Mouse (Mus musculus) megakaryocyte, embryonic 14.5 days (primary cell): Measurements from ENCODE around the gene Vmn1r198. TPM values are rescaled to one million over a fixed set of nuclear protein-coding genes. Genes with fewer than 3 reads are reported as not detected.

Source experiments
- H3K27me3 ChIP-seq: replicated peaks from 2 replicates; pipeline ENCODE3; 2012; ENCODE audit warnings: inconsistent platforms
- H3K36me3 ChIP-seq: replicated peaks from 2 replicates; pipeline ENCODE3; 2012; ENCODE audit warnings: low read length, inconsistent platforms, mixed read lengths
- H3K4me1 ChIP-seq: 2 replicates; pipeline ENCODE4 v1.6.1; 2012; ENCODE audit warnings: inconsistent platforms
- H3K4me3 ChIP-seq: replicated peaks from 2 replicates; pipeline ENCODE3; 2012; ENCODE audit warnings: moderate library complexity, mild to moderate bottlenecking, inconsistent platforms
- H3K9me3 ChIP-seq: 2 replicates; pipeline ENCODE4 v1.6.1; 2012; ENCODE audit warnings: inconsistent platforms
- FLI1 ChIP-seq: IDR thresholded peaks from 2 replicates; pipeline ENCODE4 v1.6.1; 2012; ENCODE audit warnings: low read length, inconsistent platforms, mixed read lengths
- GATA1 ChIP-seq: IDR thresholded peaks from 3 replicates; pipeline ENCODE4 v1.6.1; 2012; ENCODE audit warnings: mixed read lengths, low read length, inconsistent platforms, borderline replicate concordance
- polyA plus RNA-seq: library from polyadenylated mRNA; stranded (reverse); fragments of >175 nt; gene quantifications from 2 replicates; pipeline ENCODE4 v1.2.3, GENCODE M21; 2012; ENCODE audit warnings: low replicate concordance; ENCODE audit not compliant: insufficient read depth

Gene Vmn1r198
- polyA plus RNA-seq, 1 experiment = not detected

DNA sequence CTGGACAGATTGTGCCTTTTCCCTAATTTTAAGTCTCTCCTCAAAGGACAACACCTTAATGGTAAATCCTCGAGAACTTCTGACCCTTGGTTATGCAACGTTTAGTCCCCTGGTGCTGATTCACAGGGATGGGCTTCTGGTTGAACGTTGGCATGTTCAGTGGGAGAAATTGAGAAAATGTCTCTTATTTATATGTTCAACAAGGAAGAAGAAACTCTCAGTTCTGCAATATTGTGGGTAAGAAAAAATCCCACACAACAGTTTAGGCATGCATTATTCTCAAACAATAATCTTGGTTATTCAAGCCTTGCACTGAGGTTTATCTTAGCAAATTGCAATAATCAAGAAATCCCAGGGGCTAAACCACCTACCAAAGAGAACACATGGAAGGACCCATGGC, 33.2 kb downstream of the Vmn1r198 start:
- Histone ChIP-seq H3K27me3 (no peaks in the 10 kb centered on the region), H3K4me1 (no peaks in the 10 kb centered on the region), H3K4me3 (no peak overlapping the region), H3K9me3 (no peaks in the 10 kb centered on the region), H3K36me3 (no peaks in the 10 kb centered on the region)
- TF ChIP-seq GATA1 = no peak
- TF ChIP-seq FLI1 = no peak

- no peaks in the 10 kb centered on the region for H3K36me3 ChIP-seq
- no peak overlapping the region for H3K4me3 ChIP-seq
- H3K4me1 ChIP-seq = no peaks in the 10 kb centered on the region
- H3K9me3 ChIP-seq = peaks cover 9% of the 10 kb centered on the region
- TF ChIP-seq GATA1 (no peak), FLI1 (no peak)
- no peaks in the 10 kb centered on the region for H3K27me3 ChIP-seq
Measured at GRCm38 (mm10) chr13:22387050-22387449, 36.9 kb downstream of the Vmn1r198 start.

DNA sequence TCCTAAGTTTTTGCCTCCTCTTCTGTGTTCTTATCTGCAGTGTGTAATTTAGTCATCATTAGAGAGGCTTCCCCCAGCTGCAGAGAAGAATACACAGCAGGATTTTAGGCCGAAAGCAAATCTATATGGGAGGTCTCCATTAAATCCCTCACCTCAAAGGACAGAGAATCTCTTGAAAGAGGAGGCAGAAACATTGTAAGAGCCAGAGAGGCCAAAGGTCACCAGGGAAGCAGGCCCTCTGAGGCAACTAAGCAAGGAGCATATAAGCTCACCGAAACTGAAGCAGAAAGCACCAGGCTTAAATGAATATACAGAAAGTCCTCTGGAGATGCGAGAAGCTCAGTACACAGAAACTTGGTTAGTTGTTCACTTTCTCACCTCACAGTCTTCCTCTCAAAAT, 39.9 kb downstream of the Vmn1r198 start, which contains the start of gene Vmn1r200:
TSS of gene Vmn1r200 (plus strand) at position 301 of the 400 bp plus-strand sequence.
- Histone ChIP-seq H3K9me3 (peaks cover 13% of the 10 kb centered on the region), H3K4me1 (no peaks in the 10 kb centered on the region), H3K4me3 (no peak within 1 kb of the TSS), H3K36me3 (no peaks in the 10 kb centered on the region), H3K27me3 (no peaks in the 10 kb centered on the region)
- no peak for TF ChIP-seq GATA1
- TF ChIP-seq FLI1 = no peak

DNA sequence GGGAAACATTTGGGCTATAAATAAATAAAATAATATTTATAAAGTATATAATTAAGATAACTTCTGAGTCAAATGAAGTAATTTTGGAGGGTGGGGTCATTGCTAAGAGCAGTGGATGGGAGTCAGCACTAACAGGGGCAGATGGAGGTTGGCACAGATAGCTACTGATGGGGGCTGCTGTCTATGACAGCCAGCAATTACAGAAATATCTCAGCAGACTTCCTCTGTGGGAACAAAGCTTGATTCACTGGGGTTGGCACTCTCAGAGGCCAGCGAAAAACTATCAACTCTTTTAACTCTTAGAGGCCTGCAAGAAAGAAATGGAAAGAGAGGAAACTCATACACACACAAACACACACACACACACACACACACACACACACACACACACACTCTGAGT, 52.8 kb downstream of the Vmn1r198 start:
- Histone ChIP-seq H3K9me3 (peaks cover 23% of the 10 kb centered on the region), H3K27me3 (no peaks in the 10 kb centered on the region), H3K36me3 (no peaks in the 10 kb centered on the region), H3K4me1 (no peaks in the 10 kb centered on the region), H3K4me3 (no peak overlapping the region)
- TF ChIP-seq FLI1 (no peak), GATA1 (no peak)

Other genes with a start within 250 kb of the Vmn1r198 start
- not detected in 2 replicates for gene Vmn1r189, start 244.5 kb upstream of the Vmn1r198 start, polyA plus RNA-seq
- gene Vmn1r191, start 166.4 kb upstream of the Vmn1r198 start, polyA plus RNA-seq = not detected in 2 replicates
- not detected in 2 replicates for gene Vmn1r192, start 159.2 kb upstream of the Vmn1r198 start, polyA plus RNA-seq
- 0.03 TPM in 1 of 2 replicates, not detected in the other for gene Vmn1r193, start 127.2 kb upstream of the Vmn1r198 start, polyA plus RNA-seq
- not detected in 2 replicates for gene Vmn1r194, start 106.1 kb upstream of the Vmn1r198 start, polyA plus RNA-seq
- gene Vmn1r195, start 79.8 kb upstream of the Vmn1r198 start, polyA plus RNA-seq = not detected in 2 replicates
- gene Vmn1r196, start 60.4 kb upstream of the Vmn1r198 start, polyA plus RNA-seq = 0.42 TPM in 1 of 2 replicates, not detected in the other
- not detected in 2 replicates for gene Vmn1r197, start 25.8 kb upstream of the Vmn1r198 start, polyA plus RNA-seq
- not detected in 2 replicates for gene Vmn1r199, start 29.5 kb downstream of the Vmn1r198 start, polyA plus RNA-seq
- not detected in 2 replicates for gene Vmn1r200, start 40.0 kb downstream of the Vmn1r198 start, polyA plus RNA-seq
- not detected in 2 replicates for gene Vmn1r201, start 121.6 kb downstream of the Vmn1r198 start, polyA plus RNA-seq
- gene Vmn1r202, start 155.0 kb downstream of the Vmn1r198 start, polyA plus RNA-seq = 0.39 TPM in 1 of 2 replicates, not detected in the other
- not detected in 2 replicates for gene Vmn1r203, start 167.8 kb downstream of the Vmn1r198 start, polyA plus RNA-seq
- not detected in 2 replicates for gene Vmn1r204, start 202.8 kb downstream of the Vmn1r198 start, polyA plus RNA-seq
- gene Vmn1r205, start 242.6 kb downstream of the Vmn1r198 start, polyA plus RNA-seq = not detected in 2 replicates